Mouse (Mus musculus) midbrain, embryonic 11.5 days (tissue): ENCODE results near the gene Eif3a. TPM values are rescaled to one million over a fixed set of nuclear protein-coding genes. Genes with fewer than 3 reads are reported as not detected.

Experiments
- microRNA-seq: library from miRNA; unstranded; fragments of <30 nt; microRNA quantifications from one replicate; pipeline ENCODE4, GENCODE M21; 2017
- polyA plus RNA-seq: library from polyadenylated mRNA; unstranded; fragments of >200 nt; fragmentation: Nextera tagmentation; extraction: Ambion mirVana; gene quantifications from 2 replicates; pipeline ENCODE4 v1.2.1, GENCODE M21; 2014

Gene Eif3a
- polyA plus RNA-seq, 1 experiment from 2014 or later, result 164 TPM

Small RNA genes lying within 50 kb of the gene (microRNA-seq; reads per million reads assigned to microRNA genes)
- not detected for gene mmu-mir-3084-1

Other genes with a start within 250 kb of the Eif3a start
- gene Cacul1, start 209.6 kb downstream of the Eif3a start, polyA plus RNA-seq, result 34.6 and 36.5 TPM in 2 replicates
- gene Nanos1, start 34.7 kb downstream of the Eif3a start, polyA plus RNA-seq, result 3.9 and 4.6 TPM in 2 replicates
- gene Fam45a, start 20.9 kb upstream of the Eif3a start, polyA plus RNA-seq, result 44.1 and 45.7 TPM in 2 replicates
- gene Sfxn4, start 70.8 kb upstream of the Eif3a start, polyA plus RNA-seq, result 16.5 and 18.2 TPM in 2 replicates
- gene Prdx3, start 83.9 kb upstream of the Eif3a start, polyA plus RNA-seq, result 122 and 132 TPM in 2 replicates
- 2.7 and 2.8 TPM in 2 replicates for gene Grk5, start 99.1 kb upstream of the Eif3a start, polyA plus RNA-seq